Mouse (Mus musculus) hindbrain, embryonic 14.5 days (tissue): ENCODE results near the gene Olfr893. TPM values are rescaled to one million over a fixed set of nuclear protein-coding genes. Genes with fewer than 3 reads are reported as not detected.
"Not testable (repeated sequence)": the region's sequence is repeated elsewhere in the genome, so short reads cannot be mapped to it uniquely, and the experiment has no call there.

Source experiments
- ATAC-seq: fragments of 200-750 bp; cut with Nextera tagmentation; 2 replicates; pipeline ENCODE4 v1.8.0; 2017; ENCODE audit warnings: moderate number of reproducible peaks, mild to moderate bottlenecking, moderate TSS enrichment, moderate library complexity; ENCODE audit not compliant: low FRiP score
- DNase-seq: peaks from one replicate; pipeline ENCODE4 v3.0.0-alpha.2; 2015; ENCODE audit warnings: low spot score
- H3K27ac ChIP-seq: fragments of 300-500 bp; sonication (generic); 2 replicates; pipeline ENCODE4 v1.5.1; 2014; ENCODE audit warnings: mild to moderate bottlenecking, moderate library complexity
- H3K27me3 ChIP-seq: fragments of 300-500 bp; sonication (generic); 2 replicates; pipeline ENCODE4 v1.6.1; 2014; ENCODE audit warnings: mild to moderate bottlenecking, low read length, mixed read lengths; ENCODE audit not compliant: control insufficient read depth, insufficient read depth
- H3K36me3 ChIP-seq: fragments of 300-500 bp; sonication (generic); replicated peaks from 2 replicates; pipeline ENCODE4 v1.6.1; 2014; ENCODE audit not compliant: control insufficient read depth, insufficient read depth
- H3K4me1 ChIP-seq: fragments of 300-500 bp; sonication (generic); replicated peaks from 2 replicates; pipeline ENCODE4 v1.6.1; 2014; ENCODE audit warnings: antibody characterized with exemption, low read length, mixed read lengths; ENCODE audit not compliant: control insufficient read depth, insufficient read depth
- H3K4me2 ChIP-seq: fragments of 300-500 bp; sonication (generic); replicated peaks from 2 replicates; pipeline ENCODE4 v1.6.1; 2014; ENCODE audit warnings: mild to moderate bottlenecking, moderate library complexity
- H3K4me3 ChIP-seq: fragments of 300-500 bp; sonication (generic); replicated peaks from 2 replicates; pipeline ENCODE4 v1.5.1; 2014; ENCODE audit warnings: mild to moderate bottlenecking, low read length
- H3K9ac ChIP-seq: fragments of 300-500 bp; sonication (generic); 2 replicates; pipeline ENCODE4 v1.6.1; 2014
- H3K9me3 ChIP-seq: fragments of 300-500 bp; sonication (generic); 2 replicates; pipeline ENCODE4 v1.6.1; 2016; ENCODE audit warnings: low read length; ENCODE audit not compliant: control insufficient read depth
- WGBS: fragments of 180-500 bp; shearing (Covaris S2); extraction: QIAGEN DNeasy Blood & Tissue Kit; methylation state at CpG from one replicate; pipeline ENCODE4 v1.1.7; 2014; 5-methylcytosine and 5-hydroxymethylcytosine counted together
- polyA plus RNA-seq: library from polyadenylated mRNA; unstranded; fragments of >200 nt; fragmentation: Nextera tagmentation; extraction: Ambion mirVana; gene quantifications from 2 replicates; pipeline ENCODE4 v1.2.1, GENCODE M21; 2014

The Olfr893 gene
- not detected in 2 replicates for polyA plus RNA-seq

DNA sequence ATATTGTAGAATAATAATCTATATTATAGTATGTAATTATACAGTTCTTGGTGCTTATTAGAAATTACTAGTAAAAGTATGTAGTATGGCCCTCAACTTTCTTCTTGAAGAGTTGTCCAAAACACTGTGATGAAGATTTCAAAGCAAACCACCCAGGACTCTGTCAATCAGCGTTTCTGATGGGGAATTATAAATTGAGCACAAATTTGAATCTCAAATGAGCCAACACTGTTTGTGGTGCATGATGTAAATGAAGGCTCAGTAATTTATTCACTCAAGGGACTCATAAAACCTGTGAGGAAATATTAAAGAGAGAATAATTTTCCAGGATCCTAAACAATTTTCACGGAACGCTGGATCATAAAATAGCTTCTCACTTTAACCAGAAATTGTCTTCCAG is at the start of gene Olfr893:
TSS of gene Olfr893 (plus strand) at position 301 of the 400 bp plus-strand sequence.
- Histone ChIP-seq H3K36me3 (no peaks in the 10 kb centered on the region), H3K27ac (no peak within 1 kb of the TSS), H3K9ac (no peak within 1 kb of the TSS), H3K9me3 (no peaks in the 10 kb centered on the region), H3K27me3 (no peaks in the 10 kb centered on the region), H3K4me2 (no peak within 1 kb of the TSS), H3K4me3 (no peak within 1 kb of the TSS), H3K4me1 (no peaks in the 10 kb centered on the region)
- WGBS = 76% methylated on average over 3 of the region's 3 CpGs
- DNase-seq = no peak
- no peak for ATAC-seq

DNA sequence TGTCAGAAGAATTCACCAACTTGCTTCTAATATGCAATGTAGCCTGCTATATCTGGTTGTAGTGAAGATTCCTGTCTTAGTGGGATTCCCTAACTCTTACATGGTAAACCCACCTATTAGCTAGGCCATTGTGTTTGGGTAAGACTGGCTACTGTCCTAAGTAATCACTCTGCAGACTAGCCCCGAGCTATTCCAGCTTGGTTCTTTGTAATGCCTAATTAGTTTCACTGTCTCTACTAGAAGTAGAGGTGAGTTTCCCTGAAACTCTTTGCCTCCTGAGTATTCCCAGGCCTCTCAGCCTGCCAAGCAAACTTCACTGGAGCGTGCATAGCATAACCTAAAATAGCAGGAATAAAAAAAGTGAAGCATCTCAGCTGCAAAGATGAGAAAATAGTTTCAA is 39.8 kb upstream of the Olfr893 start:
- ATAC-seq, H3K4me2 ChIP-seq, H3K9ac ChIP-seq, H3K27ac ChIP-seq, H3K36me3 ChIP-seq, H3K4me3 ChIP-seq, H3K9me3 ChIP-seq, H3K27me3 ChIP-seq, H3K4me1 ChIP-seq, DNase-seq: not testable (repeated sequence)
- WGBS = 51% methylated on average over 2 of the region's 2 CpGs

DNA sequence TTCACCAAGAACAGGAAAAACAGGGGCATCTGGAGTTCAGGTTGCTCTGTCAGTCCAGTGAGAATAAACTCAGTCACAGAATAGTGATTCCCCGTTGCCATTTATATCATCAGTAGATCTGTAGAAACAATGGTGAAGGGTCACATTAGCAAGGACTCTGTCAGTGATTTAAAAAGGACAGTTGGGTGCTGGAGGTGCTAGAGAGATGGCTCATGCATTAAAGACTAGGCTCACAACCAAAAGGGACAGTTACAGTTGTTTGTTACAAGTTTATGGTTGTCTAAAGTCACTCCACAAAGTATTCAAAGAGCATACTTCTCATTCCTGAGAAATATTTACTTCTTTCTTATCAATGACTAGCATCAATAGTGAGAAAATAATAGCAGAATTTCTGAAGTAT is 27.4 kb upstream of the Olfr893 start, which contains the start of gene Olfr891:
TSS of gene Olfr891 (minus strand) at position 101 of the 400 bp plus-strand sequence.
- Histone ChIP-seq H3K4me3 (no peak within 1 kb of the TSS), H3K4me2 (no peak within 1 kb of the TSS), H3K9me3 (no peaks in the 10 kb centered on the region), H3K4me1 (no peaks in the 10 kb centered on the region), H3K9ac (no peak within 1 kb of the TSS), H3K27me3 (no peaks in the 10 kb centered on the region), H3K27ac (no peak within 1 kb of the TSS), H3K36me3 (no peaks in the 10 kb centered on the region)
- no peak for DNase-seq
- 75% methylated on average over 1 of the region's 1 CpGs for WGBS
- no peak for ATAC-seq

- no peak for DNase-seq
- Histone ChIP-seq H3K4me3 (no peak within 1 kb of the TSS), H3K9me3 (no peaks in the 10 kb centered on the region), H3K36me3 (no peaks in the 10 kb centered on the region), H3K9ac (no peak within 1 kb of the TSS), H3K4me1 (no peaks in the 10 kb centered on the region), H3K4me2 (no peak within 1 kb of the TSS), H3K27ac (no peak within 1 kb of the TSS), H3K27me3 (no peaks in the 10 kb centered on the region)
- no peak for ATAC-seq
Measured at GRCm38 (mm10) chr9:38217755-38218154, 9.6 kb downstream of the Olfr893 start, which contains the start of gene Olfr894. Olfr894 (plus strand) TSS chr9:38218055.

- DNase-seq (no peak), ATAC-seq (no peak)
- Histone ChIP-seq H3K4me1 (no peaks in the 10 kb centered on the region), H3K4me3 (no peak within 1 kb of the TSS), H3K4me2 (no peak within 1 kb of the TSS), H3K9me3 (no peaks in the 10 kb centered on the region), H3K36me3 (no peaks in the 10 kb centered on the region), H3K27ac (no peak within 1 kb of the TSS), H3K9ac (no peak within 1 kb of the TSS), H3K27me3 (no peaks in the 10 kb centered on the region)
Measured at GRCm38 (mm10) chr9:38252474-38252873, 44.3 kb downstream of the Olfr893 start, which contains the start of gene Olfr143. Olfr143 (plus strand) TSS chr9:38252774.

Other genes starting within 250 kb of the Olfr893 start
- not detected in 2 replicates for gene Olfr881, start 216.5 kb upstream of the Olfr893 start, polyA plus RNA-seq
- gene Olfr883, start 182.6 kb upstream of the Olfr893 start, polyA plus RNA-seq = not detected in 2 replicates
- gene Olfr884, start 161.8 kb upstream of the Olfr893 start, polyA plus RNA-seq = not detected in 2 replicates
- not detected in 2 replicates for gene Olfr885, start 147.0 kb upstream of the Olfr893 start, polyA plus RNA-seq
- not detected in 2 replicates for gene Olfr887, start 124.3 kb upstream of the Olfr893 start, polyA plus RNA-seq
- not detected in 2 replicates for gene Olfr888, start 100.2 kb upstream of the Olfr893 start, polyA plus RNA-seq
- gene Olfr889, start 93.2 kb upstream of the Olfr893 start, polyA plus RNA-seq = 0.07 and 0.08 TPM in 2 replicates
- gene Olfr890, start 65.8 kb upstream of the Olfr893 start, polyA plus RNA-seq = not detected in 2 replicates
- gene Olfr891, start 27.5 kb upstream of the Olfr893 start, polyA plus RNA-seq = not detected in 2 replicates
- not detected in 2 replicates for gene Olfr894, start 9.7 kb downstream of the Olfr893 start, polyA plus RNA-seq
- not detected in 2 replicates for gene Olfr143, start 44.4 kb downstream of the Olfr893 start, polyA plus RNA-seq
- not detected in 2 replicates for gene Olfr895, start 59.5 kb downstream of the Olfr893 start, polyA plus RNA-seq
- not detected in 2 replicates for gene Olfr896-ps1, start 82.7 kb downstream of the Olfr893 start, polyA plus RNA-seq
- gene Olfr25, start 120.7 kb downstream of the Olfr893 start, polyA plus RNA-seq = not detected in 2 replicates
- not detected in 2 replicates for gene Olfr898, start 140.0 kb downstream of the Olfr893 start, polyA plus RNA-seq
- gene Olfr250, start 158.5 kb downstream of the Olfr893 start, polyA plus RNA-seq = not detected in 2 replicates
- not detected in 2 replicates for gene Olfr251, start 168.7 kb downstream of the Olfr893 start, polyA plus RNA-seq
- gene Olfr147, start 193.3 kb downstream of the Olfr893 start, polyA plus RNA-seq = not detected in 2 replicates
- gene Olfr901, start 221.1 kb downstream of the Olfr893 start, polyA plus RNA-seq = not detected in 2 replicates
- not detected in 2 replicates for gene Olfr902, start 239.3 kb downstream of the Olfr893 start, polyA plus RNA-seq